Mouse (Mus musculus) thymus, adult 2 months (tissue): ENCODE measurements around the gene Wnt4. TPM values are rescaled to one million over a fixed set of nuclear protein-coding genes. Genes with fewer than 3 reads are reported as not detected.

Source experiments
- DNase-seq: peaks from one replicate; pipeline ENCODE4 v3.0.0; 2021
- H3K27ac ChIP-seq: fragments of 200-500 bp; 2 replicates; pipeline ENCODE4 v1.5.1; 2012; ENCODE audit warnings: low read length, control low read depth; ENCODE audit not compliant: control insufficient read depth, insufficient read depth
- H3K27me3 ChIP-seq: fragments of 200-500 bp; 2 replicates; pipeline ENCODE4 v1.6.1; 2012; ENCODE audit warnings: mild to moderate bottlenecking, low read length, moderate library complexity, mixed read lengths; ENCODE audit not compliant: control insufficient read depth, insufficient read depth
- H3K36me3 ChIP-seq: fragments of 200-500 bp; 2 replicates; pipeline ENCODE4 v1.6.1; 2012; ENCODE audit warnings: mild to moderate bottlenecking, low read length, moderate library complexity; ENCODE audit not compliant: control insufficient read depth, insufficient read depth
- H3K4me1 ChIP-seq: fragments of 200-500 bp; replicated peaks from 2 replicates; pipeline ENCODE4 v1.6.1; 2012; ENCODE audit warnings: low read length; ENCODE audit not compliant: control insufficient read depth, insufficient read depth
- H3K4me3 ChIP-seq: fragments of 200-500 bp; 2 replicates; pipeline ENCODE4 v1.5.1; 2012; ENCODE audit warnings: mild to moderate bottlenecking, low read length, control low read depth, moderate library complexity; ENCODE audit not compliant: control insufficient read depth, insufficient read depth
- CTCF ChIP-seq: fragments of 200-500 bp; IDR thresholded peaks from 2 replicates; pipeline ENCODE4 v1.5.1; 2012; ENCODE audit warnings: mild to moderate bottlenecking, control low read depth, low read length, moderate library complexity, borderline replicate concordance; ENCODE audit not compliant: control insufficient read depth, poor library complexity, insufficient read depth; ENCODE audit errors: extremely low read depth
- POLR2A ChIP-seq: fragments of 200-500 bp; IDR thresholded peaks from 2 replicates; pipeline ENCODE4 v1.6.1; 2012; ENCODE audit warnings: mild to moderate bottlenecking, low read length, control low read depth, moderate library complexity; ENCODE audit not compliant: control insufficient read depth, poor library complexity, insufficient read depth; ENCODE audit errors: extremely low read depth
- WGBS: fragments of 180-500 bp; shearing (Covaris S2); methylation state at CpG from one replicate; pipeline ENCODE4 v1.1.7; 2018; 5-methylcytosine and 5-hydroxymethylcytosine counted together
- polyA plus RNA-seq: library from polyadenylated mRNA; depleted of rRNA; stranded (reverse); fragments of >200 nt; gene quantifications from 2 replicates; pipeline ENCODE4 v1.2.3, GENCODE M21; 2012

The Wnt4 gene
- polyA plus RNA-seq, 1 experiment, result 9.1 TPM

- Histone ChIP-seq H3K27ac (no peak overlapping the region), H3K27me3 (peaks cover under 1% of the 10 kb centered on the region; the same call in 1 of the 2 replicates), H3K4me1 (no peaks in the 10 kb centered on the region), H3K4me3 (no peak overlapping the region), H3K36me3 (no peaks in the 10 kb centered on the region)
- TF ChIP-seq POLR2A (no peak), CTCF (no peak)
- no peak for DNase-seq
- WGBS, result 63% methylated on average over 4 of the region's 4 CpGs
Measured at GRCm38 (mm10) chr4:137283407-137283732, 6.1 kb downstream of the Wnt4 start.

GRCm38 (mm10) chr4:137285876-137286661 lies 8.8 kb downstream of the Wnt4 start:
- no peaks in the 10 kb centered on the region for H3K36me3 ChIP-seq
- no peak for DNase-seq
- no peak overlapping the region for H3K27ac ChIP-seq
- H3K4me1 ChIP-seq, result no peaks in the 10 kb centered on the region
- TF ChIP-seq POLR2A (no peak), CTCF (no peak)
- no peaks in the 10 kb centered on the region for H3K27me3 ChIP-seq
- 89% methylated on average over 15 of the region's 15 CpGs for WGBS
- H3K4me3 ChIP-seq, result no peak overlapping the region

- no peak for DNase-seq
- Histone ChIP-seq H3K27me3 (no peaks in the 10 kb centered on the region), H3K36me3 (no peaks in the 10 kb centered on the region), H3K4me3 (no peak overlapping the region), H3K4me1 (no peaks in the 10 kb centered on the region), H3K27ac (no peak overlapping the region)
- 87% methylated on average over 8 of the region's 8 CpGs for WGBS
- TF ChIP-seq CTCF (no peak), POLR2A (no peak)
Measured at GRCm38 (mm10) chr4:137286662-137286953, 9.3 kb downstream of the Wnt4 start.

- 84% methylated on average over 13 of the region's 13 CpGs for WGBS
- H3K27me3 ChIP-seq, result no peaks in the 10 kb centered on the region
- H3K4me1 ChIP-seq, result no peaks in the 10 kb centered on the region
- no peaks in the 10 kb centered on the region for H3K36me3 ChIP-seq
- TF ChIP-seq POLR2A (no peak), CTCF (no peak)
- DNase-seq, result no peak
- no peak overlapping the region for H3K27ac ChIP-seq
- no peak overlapping the region for H3K4me3 ChIP-seq
Measured at GRCm38 (mm10) chr4:137287206-137287605, 9.9 kb downstream of the Wnt4 start.

- H3K36me3 ChIP-seq, result no peaks in the 10 kb centered on the region
- no peak overlapping the region for H3K27ac ChIP-seq
- no peak overlapping the region for H3K4me3 ChIP-seq
- no peaks in the 10 kb centered on the region for H3K4me1 ChIP-seq
- no peaks in the 10 kb centered on the region for H3K27me3 ChIP-seq
- WGBS, result 4% methylated on average over 4 of the region's 4 CpGs
- no peak for TF ChIP-seq POLR2A
- TF ChIP-seq CTCF, result peak; percentile 86
- DNase-seq, result peak; percentile 39
Measured at GRCm38 (mm10) chr4:137287818-137288217, 10.5 kb downstream of the Wnt4 start.

GRCm38 (mm10) chr4:137289701-137290100 lies 12.4 kb downstream of the Wnt4 start:
- no peak for DNase-seq
- Histone ChIP-seq H3K27me3 (no peaks in the 10 kb centered on the region), H3K4me3 (no peak overlapping the region), H3K27ac (no peak overlapping the region), H3K4me1 (no peaks in the 10 kb centered on the region), H3K36me3 (no peaks in the 10 kb centered on the region)
- WGBS, result 87% methylated on average over 6 of the region's 6 CpGs
- TF ChIP-seq POLR2A (no peak), CTCF (no peak)

GRCm38 (mm10) chr4:137290250-137290649 lies 13.0 kb downstream of the Wnt4 start:
- no peak for DNase-seq
- no peaks in the 10 kb centered on the region for H3K36me3 ChIP-seq

GRCm38 (mm10) chr4:137292625-137293024 lies 15.3 kb downstream of the Wnt4 start:
- Histone ChIP-seq H3K4me1 (no peaks in the 10 kb centered on the region), H3K4me3 (no peak overlapping the region), H3K36me3 (no peaks in the 10 kb centered on the region), H3K27me3 (no peaks in the 10 kb centered on the region), H3K27ac (no peak overlapping the region)
- no peak for DNase-seq
- TF ChIP-seq POLR2A, result no peak
- TF ChIP-seq CTCF, result no peak
- WGBS, result 92% methylated on average over 7 of the region's 7 CpGs

More at GRCm38 (mm10) chr4:137290250-137290649, 13.0 kb downstream of the Wnt4 start:
- no peaks in the 10 kb centered on the region for H3K4me1 ChIP-seq
- WGBS, result 81% methylated on average over 3 of the region's 3 CpGs
- H3K27ac ChIP-seq, result no peak overlapping the region
- no peak for TF ChIP-seq CTCF
- no peak for TF ChIP-seq POLR2A
- H3K27me3 ChIP-seq, result no peaks in the 10 kb centered on the region
- H3K4me3 ChIP-seq, result no peak overlapping the region
